13 mouse cellular contexts compared by ENCODE assay signal in genomic region chr4:97991880-97992279, GRCm38 (mm10).
"Had no signal": no experiment of that assay in that cellular context is flagged by ENCODE, and none has a peak within 500 bp of the region (broad histone marks: within the 10 kb centered on the region; RNA-seq: fewer than 3 reads in every experiment).

No protein-coding gene starts in this region.

- H3K9me3 ChIP-seq: limb, embryonic 15.5 days; midbrain, embryonic 12.5 days; neural tube, embryonic 15.5 days had no signal

- H3K4me3 ChIP-seq: limb, embryonic 15.5 days; midbrain, embryonic 12.5 days; myocyte; neural tube, embryonic 15.5 days had no signal

- H3K36me3 ChIP-seq: midbrain, embryonic 12.5 days; neural tube, embryonic 15.5 days had no signal

- H3K4me2 ChIP-seq: limb, embryonic 15.5 days; midbrain, embryonic 12.5 days; neural tube, embryonic 15.5 days had no signal

- ATAC-seq: lung, postnatal 0 days had no signal

- H3K9ac ChIP-seq: limb, embryonic 15.5 days; liver, embryonic 14.5 days; midbrain, embryonic 12.5 days; neural tube, embryonic 15.5 days had no signal

- H3K27ac ChIP-seq: kidney, postnatal 0 days; limb, embryonic 15.5 days; liver, embryonic 14.5 days; midbrain, embryonic 12.5 days; neural tube, embryonic 15.5 days; stomach, postnatal 0 days had no signal

- H3K27me3 ChIP-seq: limb, embryonic 15.5 days; neural tube, embryonic 15.5 days had no signal

- DNase-seq: kidney, postnatal 36 days; layer of hippocampus, adult 9-11 months; layer of hippocampus, postnatal 36 days; lung, postnatal 4 days; thymus, postnatal 4 days had no signal
